Comparison of ENCODE assay signal across 8 mouse cellular contexts in the genomic region with DNA sequence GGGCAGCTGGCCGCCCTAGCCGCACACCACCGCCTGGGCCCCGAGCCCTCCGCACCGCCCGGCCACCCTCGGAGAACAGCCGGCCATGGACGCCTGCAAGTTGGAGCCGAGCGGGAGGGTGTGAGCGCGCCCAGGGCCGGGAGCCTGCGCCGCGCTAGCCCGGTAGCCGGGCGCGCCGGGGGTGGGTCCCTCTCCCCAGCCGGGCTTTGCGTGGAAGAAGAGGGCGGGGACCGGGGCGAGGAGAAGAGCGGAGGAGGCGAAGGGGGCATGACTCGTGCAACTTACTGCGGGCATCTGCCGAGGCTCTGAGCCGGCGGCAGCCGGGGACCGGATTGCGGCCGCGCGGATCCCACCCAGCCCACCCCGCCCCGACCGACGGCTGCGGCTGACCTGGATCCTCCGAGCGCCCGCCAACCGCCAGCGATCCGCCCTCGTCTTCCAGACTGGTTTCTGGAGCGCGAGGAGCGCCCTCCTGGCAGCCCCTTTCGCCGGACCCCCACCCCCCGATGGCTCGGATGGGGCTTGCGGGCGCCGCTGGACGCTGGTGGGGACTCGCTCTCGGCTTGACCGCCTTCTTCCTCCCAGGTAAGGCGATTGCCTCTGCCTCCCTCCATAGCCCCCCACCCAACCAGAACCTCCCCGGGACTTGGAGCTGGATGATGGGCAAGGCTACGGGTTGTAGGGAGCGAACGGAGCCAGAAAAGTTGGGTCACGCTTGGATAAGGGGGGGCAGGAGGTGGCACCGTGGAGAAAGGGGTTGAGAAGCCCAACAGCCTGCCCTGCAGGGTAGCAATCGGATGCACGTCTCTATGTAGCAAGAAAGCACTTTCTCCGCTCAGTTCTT. TPM values are rescaled to one million over a fixed set of nuclear protein-coding genes. Genes with fewer than 3 reads are reported as not detected.
A peak's percentile ranks its signal among the peaks of the same experiment; 100 is the strongest.
DNase-seq lines count a peak whose midpoint lies in the region; ATAC-seq and TF ChIP-seq lines count a peak whose summit lies in the region.

No protein-coding gene starts in this region.

- no peak for DNase-seq in cerebellum, postnatal 4 days (ENCODE audit: low spot score in 2 of 2)
- DNase-seq in 3134 (ENCODE audit: extremely low read depth, insufficient read length, low spot score), result peak; percentile 80
- peak; percentile 49 for DNase-seq in kidney, postnatal 0 days (ENCODE audit: low spot score)
- DNase-seq in midbrain, embryonic 10.5 days (ENCODE audit: low spot score), result no peak
- DNase-seq in thymus, postnatal 4 days, result peak; percentile 58

- no peak for TF ChIP-seq POLR2A in bone marrow macrophage, adult 2 months (IDR thresholded peaks at IDR 0.05; ENCODE audit: borderline replicate concordance, low read depth, low read length)

- H3K4me1 ChIP-seq in bone marrow macrophage, adult 2 months (ENCODE audit: control insufficient read depth, insufficient read depth, low read length), result no peaks in the 10 kb centered on the region
- peaks cover 55% of the 10 kb centered on the region for H3K4me1 ChIP-seq in forebrain, embryonic 15.5 days
- H3K4me1 ChIP-seq in kidney, postnatal 0 days (replicated peaks; ENCODE audit: insufficient read depth, low read length), result peaks cover 18% of the 10 kb centered on the region; the same call in 1 of the 2 replicates
- H3K4me1 ChIP-seq in midbrain, embryonic 10.5 days, result peaks cover 65% of the 10 kb centered on the region

- H3K9me3 ChIP-seq in forebrain, embryonic 15.5 days, result no peaks in the 10 kb centered on the region
- H3K9me3 ChIP-seq in kidney, postnatal 0 days (replicated peaks; ENCODE audit: low read length), result no peaks in the 10 kb centered on the region
- no peaks in the 10 kb centered on the region for H3K9me3 ChIP-seq in midbrain, embryonic 10.5 days (replicated peaks)

- TF ChIP-seq CTCF in bone marrow macrophage, adult 2 months (IDR thresholded peaks at IDR 0.05; ENCODE audit: low read depth, low read length), result no peak
- TF ChIP-seq CTCF in kidney, postnatal 0 days (IDR thresholded peaks at IDR 0.05; ENCODE audit: low read depth), result no peak

- no peaks in the 10 kb centered on the region for H3K27me3 ChIP-seq in forebrain, embryonic 15.5 days
- no peaks in the 10 kb centered on the region for H3K27me3 ChIP-seq in kidney, postnatal 0 days (ENCODE audit: insufficient read depth, low read length)
- H3K27me3 ChIP-seq in midbrain, embryonic 10.5 days (ENCODE audit: low read depth, poor library complexity, severe bottlenecking), result peaks cover 31% of the 10 kb centered on the region

- peak; percentile 32; the same call in 1 of the 2 replicates for ATAC-seq in cerebellum, adult (ENCODE audit: insufficient number of reproducible peaks, low FRiP score, low TSS enrichment)
- peak; percentile 68 for ATAC-seq in forebrain, embryonic 15.5 days (replicated peaks)
- ATAC-seq in kidney, postnatal 0 days (replicated peaks; ENCODE audit: low FRiP score, low read depth), result peak; percentile 40; the same call in 1 of the 2 replicates

- WGBS in forebrain, embryonic 15.5 days, result under 1% methylated on average over 72 of the region's 77 CpGs
- WGBS in kidney, postnatal 0 days, result under 1% methylated on average over 69 of the region's 77 CpGs
- WGBS in midbrain, embryonic 10.5 days, result under 1% methylated on average over 75 of the region's 77 CpGs

- H3K4me2 ChIP-seq in forebrain, embryonic 15.5 days (replicated peaks), result peak overlapping the region; percentile 84
- peak overlapping the region; percentile 99 for H3K4me2 ChIP-seq in kidney, postnatal 0 days (ENCODE audit: low read length)

- H3K36me3 ChIP-seq in forebrain, embryonic 15.5 days, result no peaks in the 10 kb centered on the region
- H3K36me3 ChIP-seq in kidney, postnatal 0 days (ENCODE audit: insufficient read depth, low read length), result no peaks in the 10 kb centered on the region
- peaks cover 4% of the 10 kb centered on the region; the same call in 1 of the 2 replicates for H3K36me3 ChIP-seq in midbrain, embryonic 10.5 days

- peak overlapping the region; percentile 88 for H3K9ac ChIP-seq in forebrain, embryonic 15.5 days (replicated peaks)
- H3K9ac ChIP-seq in kidney, postnatal 0 days (ENCODE audit: low read depth, low read length), result peak overlapping the region; percentile 81

- H3K27ac ChIP-seq in bone marrow macrophage, adult 2 months (ENCODE audit: insufficient read depth, low read depth, low read length), result no peak overlapping the region
- peak overlapping the region; percentile 97 for H3K27ac ChIP-seq in forebrain, embryonic 15.5 days (replicated peaks)
- peak overlapping the region; percentile 86 for H3K27ac ChIP-seq in kidney, postnatal 0 days
- H3K27ac ChIP-seq in midbrain, embryonic 10.5 days (replicated peaks), result peak overlapping the region; percentile 98

- H3K4me3 ChIP-seq in bone marrow macrophage, adult 2 months (ENCODE audit: insufficient read depth, low read length), result peak overlapping the region; percentile 45
- peak overlapping the region; percentile 87 for H3K4me3 ChIP-seq in forebrain, embryonic 15.5 days
- H3K4me3 ChIP-seq in kidney, postnatal 0 days (replicated peaks; ENCODE audit: low read depth, low read length), result peak overlapping the region; percentile 82
- H3K4me3 ChIP-seq in midbrain, embryonic 10.5 days, result peak overlapping the region; percentile 98

RNA-seq across cellular contexts. Expression of a gene that starts 0.6 kb away (rescaled TPM):
- polyA plus RNA-seq in bone marrow macrophage, adult 2 months (2012; ENCODE audit: insufficient read depth, insufficient read length, missing spikeins), result 12.6 and 12.9 TPM in 2 replicates
- polyA plus RNA-seq in forebrain, embryonic 15.5 days (2015; fragmentation: Nextera tagmentation; extraction: Ambion mirVana), result 10.1 and 10.2 TPM in 2 replicates
- 3.7 and 3.9 TPM in 2 replicates for polyA plus RNA-seq in kidney, postnatal 0 days (2015; fragmentation: Nextera tagmentation; extraction: Ambion mirVana)
- polyA plus RNA-seq in midbrain, embryonic 10.5 days (2016; fragmentation: Nextera tagmentation; extraction: Ambion mirVana), result 6.9 and 7.3 TPM in 2 replicates

Comparison
In these comparisons a context has a peak if more than half of its experiments do, and no peak if none do; other contexts are left out.
1. DNase-seq: peak in 3134 (single experiment), kidney, postnatal 0 days (single experiment) and thymus, postnatal 4 days (single experiment); none in cerebellum, postnatal 4 days (0 of 2) and midbrain, embryonic 10.5 days (single experiment).
2. H3K4me3 ChIP-seq: peak in every context shown above with its lines; median percentile 98 in midbrain, embryonic 10.5 days; 87 in forebrain, embryonic 15.5 days; 82 in kidney, postnatal 0 days; 45 in bone marrow macrophage, adult 2 months.
3. Peak in every context shown above with its lines, with median percentiles within 50 percentile points of each other: ATAC-seq.